Mouse (Mus musculus): ENCODE measurements around the gene Ndst4. TPM values are rescaled to one million over a fixed set of nuclear protein-coding genes. Genes with fewer than 3 reads are reported as not detected.

Ndst4 gene
- polyA plus RNA-seq, 1 experiment from 2014 or later, result 2.0 TPM

DNA sequence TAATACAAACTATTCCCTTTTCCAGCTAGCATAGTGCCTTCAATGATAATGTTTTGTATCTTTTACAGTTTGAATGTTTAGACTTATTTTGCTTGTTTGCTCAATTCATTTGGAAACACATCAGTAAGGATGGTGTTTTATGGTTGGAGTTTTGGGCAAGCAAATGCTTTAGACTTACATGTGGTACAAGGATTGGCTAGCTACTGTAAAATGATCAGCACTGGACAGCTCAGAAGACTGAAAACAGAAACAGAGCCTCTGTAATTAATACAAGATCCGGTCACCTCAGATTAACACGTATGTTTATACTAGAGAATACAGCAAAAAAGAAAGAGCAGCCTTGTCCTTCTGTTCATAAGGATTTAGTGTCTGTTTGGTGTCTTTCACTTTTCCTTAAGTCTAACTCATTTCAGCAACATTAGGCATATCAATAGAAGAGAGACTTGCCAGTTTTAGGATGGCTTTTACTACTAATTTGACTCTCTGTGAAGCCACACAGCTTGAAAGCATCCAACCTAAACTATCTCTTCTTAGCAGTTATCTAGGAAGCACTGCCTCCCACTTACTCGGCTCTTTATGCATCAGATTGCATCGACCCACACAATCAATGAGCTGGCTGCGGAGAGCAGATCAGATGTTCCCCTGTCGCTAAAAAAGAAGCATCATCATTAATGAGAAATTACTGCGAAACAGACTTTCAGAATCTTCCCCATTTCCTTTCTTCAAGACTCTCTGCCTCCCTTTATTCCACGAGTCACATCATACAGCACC is 279.8 kb downstream of the Ndst4 start:
- Histone ChIP-seq H3K27me3 (ENCODE audit: control insufficient read depth, insufficient read depth, low read length) (no peaks in the 10 kb centered on the region), H3K27ac (ENCODE audit: low read depth, low read length) (no peak overlapping the region), H3K9me3 (ENCODE audit: control insufficient read depth, low read length) (no peaks in the 10 kb centered on the region), H3K4me1 (ENCODE audit: control insufficient read depth, insufficient read depth, low read length) (no peaks in the 10 kb centered on the region), H3K9ac (ENCODE audit: low read length) (no peak overlapping the region), H3K36me3 (ENCODE audit: control insufficient read depth, insufficient read depth, low read length) (no peaks in the 10 kb centered on the region), H3K4me2 (ENCODE audit: low read depth) (no peak overlapping the region), H3K4me3 (ENCODE audit: low read depth, low read length) (no peak overlapping the region)
- no peak for ATAC-seq (ENCODE audit: insufficient read depth, low FRiP score, low TSS enrichment)
- DNase-seq (ENCODE audit: low spot score), result peak; percentile 12
- WGBS, result 79% methylated on average over 8 of the region's 8 CpGs

DNA sequence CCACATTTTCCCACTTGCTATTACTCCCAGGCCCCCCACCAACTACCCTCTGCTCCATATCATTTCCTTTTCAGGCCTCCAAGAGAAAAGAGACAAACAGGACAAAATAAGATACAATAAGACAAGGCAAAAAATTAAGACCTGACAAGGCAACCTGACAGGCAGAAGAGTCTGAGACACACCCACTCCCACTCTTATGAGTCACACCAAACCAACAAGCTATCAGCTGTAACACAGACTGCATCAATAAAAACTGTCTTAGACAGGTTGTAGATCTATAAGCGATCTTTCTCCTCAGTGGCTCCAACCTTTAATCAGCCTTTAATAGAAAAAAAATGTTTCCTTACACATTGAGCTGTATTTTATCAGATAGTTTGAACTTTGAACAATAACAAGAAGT is 280.7 kb downstream of the Ndst4 start:
- Histone ChIP-seq H3K4me3 (ENCODE audit: low read depth, low read length) (no peak overlapping the region), H3K4me1 (ENCODE audit: control insufficient read depth, insufficient read depth, low read length) (no peaks in the 10 kb centered on the region), H3K9ac (ENCODE audit: low read length) (no peak overlapping the region), H3K27ac (ENCODE audit: low read depth, low read length) (no peak overlapping the region), H3K36me3 (ENCODE audit: control insufficient read depth, insufficient read depth, low read length) (no peaks in the 10 kb centered on the region), H3K4me2 (ENCODE audit: low read depth) (no peak overlapping the region), H3K27me3 (ENCODE audit: control insufficient read depth, insufficient read depth, low read length) (no peaks in the 10 kb centered on the region), H3K9me3 (ENCODE audit: control insufficient read depth, low read length) (no peaks in the 10 kb centered on the region)
- WGBS, result 83% methylated on average over 1 of the region's 1 CpGs
- DNase-seq (ENCODE audit: low spot score), result no peak
- ATAC-seq (ENCODE audit: insufficient read depth, low FRiP score, low TSS enrichment), result no peak

DNA sequence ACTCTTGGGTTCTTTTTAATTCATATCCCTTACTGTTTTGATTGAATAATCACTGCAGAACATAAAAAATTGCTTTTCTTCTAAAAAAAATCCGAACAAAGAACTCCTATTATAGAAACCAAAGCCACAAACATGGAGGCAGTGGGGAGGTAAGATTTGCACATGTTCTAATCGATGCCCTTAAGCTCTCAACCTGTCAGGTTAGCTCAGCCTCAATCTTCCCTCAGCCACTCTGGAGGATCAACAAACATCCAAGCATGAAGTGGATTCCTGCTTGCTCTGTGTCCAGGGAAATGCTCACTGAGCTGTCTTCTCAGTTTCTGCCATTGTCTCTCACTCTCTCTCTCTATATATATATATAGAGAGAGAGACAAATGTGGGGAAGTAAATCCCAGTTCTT is 283.7 kb downstream of the Ndst4 start:
- no peaks in the 10 kb centered on the region for H3K4me1 ChIP-seq (ENCODE audit: control insufficient read depth, insufficient read depth, low read length)
- no peaks in the 10 kb centered on the region for H3K9me3 ChIP-seq (ENCODE audit: control insufficient read depth, low read length)
- no peaks in the 10 kb centered on the region for H3K36me3 ChIP-seq (ENCODE audit: control insufficient read depth, insufficient read depth, low read length)
- WGBS, result 80% methylated on average over 2 of the region's 2 CpGs
- H3K4me2 ChIP-seq (ENCODE audit: low read depth), result no peak overlapping the region
- no peaks in the 10 kb centered on the region for H3K27me3 ChIP-seq (ENCODE audit: control insufficient read depth, insufficient read depth, low read length)
- ATAC-seq (ENCODE audit: insufficient read depth, low FRiP score, low TSS enrichment), result no peak
- no peak for DNase-seq (ENCODE audit: low spot score)
- H3K4me3 ChIP-seq (ENCODE audit: low read depth, low read length), result no peak overlapping the region
- no peak overlapping the region for H3K9ac ChIP-seq (ENCODE audit: low read length)
- no peak overlapping the region for H3K27ac ChIP-seq (ENCODE audit: low read depth, low read length)

DNA sequence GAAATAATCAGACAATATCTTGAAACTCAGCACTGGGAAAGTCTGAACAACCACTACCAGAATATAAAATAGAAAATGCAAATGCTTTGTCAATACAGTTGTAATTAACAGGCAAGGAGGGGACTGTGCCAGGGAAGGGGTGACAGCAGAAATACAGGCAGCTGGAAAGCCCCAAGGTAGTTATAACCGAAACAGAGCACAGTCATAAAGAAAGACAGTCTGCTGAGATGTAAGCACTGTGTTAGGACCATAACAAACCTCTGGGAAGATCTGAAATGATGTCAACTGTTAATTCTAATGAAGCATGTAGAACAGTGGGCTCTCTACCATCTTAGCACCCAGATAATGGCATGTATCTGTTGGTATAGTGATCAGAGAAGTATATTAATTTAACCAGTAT is 287.1 kb downstream of the Ndst4 start:
- Histone ChIP-seq H3K4me1 (ENCODE audit: control insufficient read depth, insufficient read depth, low read length) (no peaks in the 10 kb centered on the region), H3K9ac (ENCODE audit: low read length) (no peak overlapping the region)

DNA sequence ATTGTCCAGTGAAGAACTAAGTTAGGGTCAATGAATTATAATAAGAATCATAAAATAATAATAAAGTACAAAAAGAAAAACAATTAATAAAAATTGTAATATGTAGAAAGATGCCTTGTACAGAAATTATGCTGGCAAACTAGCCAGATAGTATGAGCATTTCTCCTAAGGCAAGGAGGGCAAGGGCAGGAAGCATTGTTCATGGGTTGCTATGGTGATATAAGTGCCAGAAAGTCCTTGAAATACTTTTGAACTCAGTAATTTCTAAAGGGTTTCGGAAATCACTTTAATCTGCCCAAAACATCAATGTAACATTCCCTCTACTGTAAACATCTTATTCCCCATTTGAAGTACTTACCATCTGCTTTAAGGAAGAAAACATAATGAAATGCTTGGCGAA is 319.1 kb downstream of the Ndst4 start:
- H3K27ac ChIP-seq (ENCODE audit: low read depth, low read length), result no peak overlapping the region
- H3K9ac ChIP-seq (ENCODE audit: low read length), result no peak overlapping the region
- DNase-seq (ENCODE audit: low spot score) (no peak), ATAC-seq (ENCODE audit: insufficient read depth, low FRiP score, low TSS enrichment) (no peak)
- H3K4me1 ChIP-seq (ENCODE audit: control insufficient read depth, insufficient read depth, low read length), result no peaks in the 10 kb centered on the region
- H3K4me3 ChIP-seq (ENCODE audit: low read depth, low read length), result no peak overlapping the region
- H3K4me2 ChIP-seq (ENCODE audit: low read depth), result no peak overlapping the region
- no peaks in the 10 kb centered on the region for H3K9me3 ChIP-seq (ENCODE audit: control insufficient read depth, low read length)
- no peaks in the 10 kb centered on the region for H3K36me3 ChIP-seq (ENCODE audit: control insufficient read depth, insufficient read depth, low read length)
- WGBS, result 87% methylated on average over 2 of the region's 2 CpGs
- no peaks in the 10 kb centered on the region for H3K27me3 ChIP-seq (ENCODE audit: control insufficient read depth, insufficient read depth, low read length)

More for the DNA sequence above, 287.1 kb downstream of the Ndst4 start:
- DNase-seq (ENCODE audit: low spot score) (no peak), ATAC-seq (ENCODE audit: insufficient read depth, low FRiP score, low TSS enrichment) (no peak)
- Histone ChIP-seq H3K36me3 (ENCODE audit: control insufficient read depth, insufficient read depth, low read length) (no peaks in the 10 kb centered on the region), H3K27me3 (ENCODE audit: control insufficient read depth, insufficient read depth, low read length) (no peaks in the 10 kb centered on the region), H3K9me3 (ENCODE audit: control insufficient read depth, low read length) (no peaks in the 10 kb centered on the region), H3K4me2 (ENCODE audit: low read depth) (no peak overlapping the region), H3K27ac (ENCODE audit: low read depth, low read length) (no peak overlapping the region), H3K4me3 (ENCODE audit: low read depth, low read length) (no peak overlapping the region)
- 82% methylated on average over 1 of the region's 1 CpGs for WGBS

DNA sequence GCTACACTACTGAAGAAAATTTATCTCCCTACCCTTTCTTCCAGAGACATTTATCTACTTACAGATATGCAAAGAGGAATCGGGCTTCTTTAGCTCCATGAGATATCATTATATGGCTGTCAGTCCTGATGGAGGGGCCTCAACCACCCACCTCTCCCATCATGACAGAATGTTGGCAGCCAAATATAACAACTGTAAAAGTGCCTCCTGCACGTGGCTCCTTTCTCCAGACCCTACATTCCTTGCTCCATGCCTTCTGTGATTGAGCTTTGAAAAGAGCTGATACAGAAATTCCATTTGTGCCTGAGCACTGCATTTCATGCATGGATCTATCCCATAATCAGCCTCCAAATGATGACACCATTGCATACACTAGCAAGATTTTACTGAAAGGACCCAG is 331.1 kb downstream of the Ndst4 start:
- Histone ChIP-seq H3K9ac (ENCODE audit: low read length) (no peak overlapping the region), H3K4me1 (ENCODE audit: control insufficient read depth, insufficient read depth, low read length) (no peaks in the 10 kb centered on the region), H3K27me3 (ENCODE audit: control insufficient read depth, insufficient read depth, low read length) (no peaks in the 10 kb centered on the region), H3K36me3 (ENCODE audit: control insufficient read depth, insufficient read depth, low read length) (no peaks in the 10 kb centered on the region), H3K27ac (ENCODE audit: low read depth, low read length) (no peak overlapping the region), H3K4me3 (ENCODE audit: low read depth, low read length) (no peak overlapping the region), H3K9me3 (ENCODE audit: control insufficient read depth, low read length) (no peaks in the 10 kb centered on the region), H3K4me2 (ENCODE audit: low read depth) (no peak overlapping the region)
- DNase-seq (ENCODE audit: low spot score) (no peak), ATAC-seq (ENCODE audit: insufficient read depth, low FRiP score, low TSS enrichment) (no peak)
- WGBS, result 89% methylated on average over 2 of the region's 2 CpGs

DNA sequence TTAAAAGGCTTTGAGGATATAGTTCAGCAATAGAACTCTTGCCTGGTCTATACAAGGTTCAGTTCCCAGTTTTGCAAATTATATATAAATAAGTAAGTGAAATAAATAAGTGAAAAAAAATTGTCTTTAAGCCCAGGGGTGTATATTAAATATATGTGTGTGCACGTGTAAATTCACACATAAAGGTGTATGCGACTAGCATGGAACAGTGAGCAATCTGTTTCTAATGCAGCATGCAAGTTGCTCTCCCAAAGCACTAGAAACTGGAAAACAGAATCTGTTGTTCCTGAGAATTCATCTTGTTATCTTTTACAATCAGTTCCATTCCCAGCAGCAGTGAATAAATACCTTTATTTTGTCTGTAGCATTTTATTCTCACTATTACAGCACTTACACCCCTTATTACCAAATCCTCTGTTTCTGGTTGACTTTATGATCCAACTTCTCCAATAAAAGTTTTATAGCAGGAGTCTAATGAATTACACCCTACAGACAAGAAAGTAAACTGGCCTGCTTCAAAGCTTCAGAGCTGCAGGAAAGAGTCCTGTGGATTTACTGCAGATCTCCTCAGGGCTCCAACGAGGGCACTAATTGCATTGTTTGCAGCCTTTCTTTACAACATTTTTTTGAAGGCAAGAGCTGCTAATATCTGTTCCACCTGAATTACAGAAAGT is 340.7 kb downstream of the Ndst4 start:
- Histone ChIP-seq H3K9me3 (ENCODE audit: control insufficient read depth, low read length) (no peaks in the 10 kb centered on the region), H3K27ac (ENCODE audit: low read depth, low read length) (no peak overlapping the region), H3K4me2 (ENCODE audit: low read depth) (no peak overlapping the region), H3K9ac (ENCODE audit: low read length) (no peak overlapping the region), H3K4me3 (ENCODE audit: low read depth, low read length) (no peak overlapping the region), H3K36me3 (ENCODE audit: control insufficient read depth, insufficient read depth, low read length) (no peaks in the 10 kb centered on the region), H3K27me3 (ENCODE audit: control insufficient read depth, insufficient read depth, low read length) (no peaks in the 10 kb centered on the region), H3K4me1 (ENCODE audit: control insufficient read depth, insufficient read depth, low read length) (no peaks in the 10 kb centered on the region)
- ATAC-seq (ENCODE audit: insufficient read depth, low FRiP score, low TSS enrichment) (no peak), DNase-seq (ENCODE audit: low spot score) (no peak)
- WGBS, result 44% methylated on average over 3 of the region's 3 CpGs

DNA sequence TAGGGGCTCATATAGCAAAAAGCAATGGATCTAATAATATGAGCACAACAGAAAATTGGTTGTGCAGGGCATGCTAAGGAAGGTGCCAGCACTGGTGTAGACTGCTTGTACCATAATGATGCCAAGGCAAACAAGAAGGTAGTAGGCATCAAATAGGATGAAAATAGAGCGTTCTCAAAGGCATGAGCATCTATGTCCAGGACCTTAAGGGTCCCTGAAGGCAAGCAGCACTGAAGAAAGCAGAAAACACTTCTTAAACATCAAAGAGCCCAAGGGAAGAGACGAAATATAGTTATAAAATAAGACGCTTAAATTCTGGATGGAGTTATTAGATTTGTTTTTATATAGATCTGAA is 341.2 kb downstream of the Ndst4 start:
- WGBS, result 62% methylated on average over 3 of the region's 3 CpGs
- H3K9ac ChIP-seq (ENCODE audit: low read length), result no peak overlapping the region
- H3K4me2 ChIP-seq (ENCODE audit: low read depth), result no peak overlapping the region
- H3K27me3 ChIP-seq (ENCODE audit: control insufficient read depth, insufficient read depth, low read length), result no peaks in the 10 kb centered on the region
- H3K4me3 ChIP-seq (ENCODE audit: low read depth, low read length), result no peak overlapping the region
- H3K9me3 ChIP-seq (ENCODE audit: control insufficient read depth, low read length), result no peaks in the 10 kb centered on the region
- no peak overlapping the region for H3K27ac ChIP-seq (ENCODE audit: low read depth, low read length)
- ATAC-seq (ENCODE audit: insufficient read depth, low FRiP score, low TSS enrichment), result no peak
- H3K36me3 ChIP-seq (ENCODE audit: control insufficient read depth, insufficient read depth, low read length), result no peaks in the 10 kb centered on the region
- no peaks in the 10 kb centered on the region for H3K4me1 ChIP-seq (ENCODE audit: control insufficient read depth, insufficient read depth, low read length)
- no peak for DNase-seq (ENCODE audit: low spot score)

DNA sequence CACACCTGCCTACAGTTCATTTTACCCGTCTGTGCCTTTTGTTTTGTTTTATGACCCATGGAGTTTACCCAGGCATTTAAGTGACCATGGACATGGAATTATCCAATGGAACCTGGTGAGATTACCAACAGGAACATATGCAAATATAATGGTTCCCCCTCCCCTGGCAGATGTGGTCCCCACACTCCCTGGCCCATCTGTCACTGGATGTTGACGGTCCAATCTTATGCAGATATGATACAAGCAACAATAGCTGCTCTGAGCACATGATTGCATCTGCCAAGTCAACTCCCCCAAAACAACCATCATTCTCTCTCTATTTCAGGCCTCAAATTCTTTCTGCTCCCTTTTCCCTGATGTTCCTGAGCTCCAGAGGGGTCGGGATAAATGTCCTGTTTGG is 342.5 kb downstream of the Ndst4 start:
- Histone ChIP-seq H3K4me3 (ENCODE audit: low read depth, low read length) (no peak overlapping the region), H3K4me2 (ENCODE audit: low read depth) (no peak overlapping the region), H3K9ac (ENCODE audit: low read length) (no peak overlapping the region), H3K4me1 (ENCODE audit: control insufficient read depth, insufficient read depth, low read length) (no peaks in the 10 kb centered on the region), H3K27ac (ENCODE audit: low read depth, low read length) (no peak overlapping the region), H3K27me3 (ENCODE audit: control insufficient read depth, insufficient read depth, low read length) (no peaks in the 10 kb centered on the region), H3K9me3 (ENCODE audit: control insufficient read depth, low read length) (no peaks in the 10 kb centered on the region), H3K36me3 (ENCODE audit: control insufficient read depth, insufficient read depth, low read length) (no peaks in the 10 kb centered on the region)
- DNase-seq (ENCODE audit: low spot score), result no peak
- WGBS, result 50% methylated on average over 3 of the region's 3 CpGs
- ATAC-seq (ENCODE audit: insufficient read depth, low FRiP score, low TSS enrichment), result no peak

Data from neural tube, embryonic 11.5 days (tissue).